Comparison of ENCODE assay signal across 8 mouse cellular contexts in the genomic region with DNA sequence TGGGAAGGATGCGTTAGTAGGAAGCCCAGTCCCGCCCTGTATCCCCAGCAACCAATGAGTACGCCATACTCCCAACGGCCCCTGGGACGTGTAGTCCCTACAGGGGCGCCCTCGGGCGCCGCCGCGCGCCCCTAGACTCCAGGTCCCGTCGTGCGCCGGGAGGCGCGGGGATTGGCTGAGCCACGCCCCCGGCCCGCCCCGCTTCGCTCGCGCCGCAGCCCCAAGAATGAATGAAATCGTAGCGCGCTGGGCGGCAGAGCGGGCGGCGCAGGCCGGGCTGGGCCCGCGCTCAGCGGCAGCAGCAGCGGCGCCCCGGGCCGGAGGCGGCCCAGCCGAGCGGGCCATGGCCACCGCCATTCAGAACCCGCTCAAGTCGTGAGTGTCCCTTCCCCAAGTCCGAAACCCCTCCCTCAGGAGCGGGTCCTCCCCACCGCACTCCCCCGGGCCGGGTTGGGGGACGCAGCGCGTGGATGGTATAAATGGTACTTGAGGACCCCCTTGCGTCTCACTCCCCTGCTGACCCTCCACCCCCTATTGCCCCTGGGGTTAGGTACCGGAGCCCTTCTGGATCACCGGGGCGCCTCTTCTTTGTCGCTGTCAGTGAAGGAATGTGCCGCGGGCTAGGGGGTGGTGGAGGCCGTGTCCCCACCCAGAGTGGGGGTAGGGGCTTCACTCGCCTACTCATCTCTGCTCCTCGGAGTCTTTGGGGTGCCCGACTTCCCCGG. TPM values are rescaled to one million over a fixed set of nuclear protein-coding genes. Genes with fewer than 3 reads are reported as not detected.
DNase-seq lines count a peak whose midpoint lies in the region; ATAC-seq lines count a peak whose summit lies in the region.

Gene Dpf1 (plus strand): TSS at position 214 of the 725 bp plus-strand sequence.

- WGBS in hindbrain, embryonic 13.5 days, result 1% methylated on average over 63 of the region's 67 CpGs

- H3K9me3 ChIP-seq in hindbrain, embryonic 13.5 days, result no peaks in the 10 kb centered on the region

- peak within 1 kb of the TSS; percentile 91 for H3K4me2 ChIP-seq in hindbrain, embryonic 13.5 days

- H3K36me3 ChIP-seq in hindbrain, embryonic 13.5 days, result no peaks in the 10 kb centered on the region

- peak within 1 kb of the TSS; percentile 95 for H3K9ac ChIP-seq in hindbrain, embryonic 13.5 days

- peaks cover 55% of the 10 kb centered on the region for H3K4me1 ChIP-seq in hindbrain, embryonic 13.5 days (replicated peaks)

- DNase-seq in adipocyte (ENCODE audit: low spot score), result peak; percentile 10
- DNase-seq in cerebellum, adult 9-11 months, result peak; percentile 94
- peak; percentile 88 to 89 for DNase-seq in frontal cortex, postnatal 14 days (ENCODE audit: low spot score in 2 of 2)
- DNase-seq in layer of hippocampus, postnatal 36 days, result peak; percentile 88 to 90
- peak; percentile 91 for DNase-seq in lung, postnatal 10 days
- DNase-seq in retina, postnatal 1 day, result peak; percentile 95
- no peak for DNase-seq in natural killer cell, adult 2 months (ENCODE audit: low spot score in 2 of 2)

- ATAC-seq in hindbrain, embryonic 13.5 days (ENCODE audit: low FRiP score), result peak; percentile 82

- no peaks in the 10 kb centered on the region for H3K27me3 ChIP-seq in hindbrain, embryonic 13.5 days

- peak within 1 kb of the TSS; percentile 75 for H3K4me3 ChIP-seq in hindbrain, embryonic 13.5 days

- peak within 1 kb of the TSS; percentile 96 for H3K27ac ChIP-seq in hindbrain, embryonic 13.5 days

RNA-seq across cellular contexts. Expression of gene Dpf1, which starts in this region (rescaled TPM):
- 187 and 197 TPM in 2 replicates for polyA plus RNA-seq in hindbrain, embryonic 13.5 days (2015; fragmentation: Nextera tagmentation; extraction: Ambion mirVana)
- total RNA-seq in layer of hippocampus, postnatal 36 days (2021), result 100 to 1,000 TPM; 108 to 109 TPM

Comparison
In these comparisons a context has a peak if more than half of its experiments do, and no peak if none do; other contexts are left out.
1. DNase-seq: peak in adipocyte (single experiment), cerebellum, adult 9-11 months (single experiment), frontal cortex, postnatal 14 days (2 of 2), layer of hippocampus, postnatal 36 days (2 of 2), lung, postnatal 10 days (single experiment) and retina, postnatal 1 day (single experiment); none in natural killer cell, adult 2 months (0 of 2).